Mouse (Mus musculus) MEL (cell line): ENCODE measurements around the gene Olfr273. TPM values are rescaled to one million over a fixed set of nuclear protein-coding genes. Genes with fewer than 3 reads are reported as not detected.

Experiments
- DNase-seq: peaks from one replicate; pipeline ENCODE4 v3.0.0; 2011; ENCODE audit warnings: low read depth, low spot score
- H3K27ac ChIP-seq: 2 replicates; pipeline ENCODE4 v1.5.1; 2012; ENCODE audit warnings: low read depth, mild to moderate bottlenecking, control low read depth, low read length, moderate library complexity; ENCODE audit not compliant: control insufficient read depth
- H3K27me3 ChIP-seq, 2 experiments: fragments of 150-350 bp in 1 of 2; sonication (generic) in 1 of 2; 2 replicates each; pipeline ENCODE4 v1.6.1; 2012; ENCODE audit warnings: low read length in 2 of 2, mild to moderate bottlenecking in 2 of 2, improper control_type of control experiment in 1 of 2, moderate library complexity in 1 of 2; ENCODE audit not compliant: insufficient read depth in 2 of 2, control insufficient read depth in 1 of 2
- H3K36me3 ChIP-seq, 2 experiments: 2 replicates each; pipeline ENCODE4 v1.6.1; 2012 to 2014; ENCODE audit warnings: low read length in 2 of 2, improper control_type of control experiment in 1 of 2, inconsistent platforms in 1 of 2, mild to moderate bottlenecking in 1 of 2; ENCODE audit not compliant: insufficient read depth in 2 of 2, control insufficient read depth in 1 of 2
- H3K4me1 ChIP-seq, 2 experiments: fragments of 150-350 bp in 1 of 2; sonication (generic) in 1 of 2; 2 replicates each; pipeline ENCODE4 v1.6.1; 2012; ENCODE audit warnings: low read length in 2 of 2, improper control_type of control experiment in 1 of 2, mild to moderate bottlenecking in 1 of 2; ENCODE audit not compliant: insufficient read depth in 2 of 2, control insufficient read depth in 1 of 2
- H3K4me3 ChIP-seq, 2 experiments: fragments of 150-350 bp in 1 of 2; sonication (generic) in 1 of 2; 2 replicates each; pipeline ENCODE4 v1.5.1; 2012; ENCODE audit warnings: low read depth in 2 of 2, low read length in 2 of 2, mild to moderate bottlenecking in 2 of 2, moderate library complexity in 2 of 2, control low read depth in 1 of 2, improper control_type of control experiment in 1 of 2; ENCODE audit not compliant: control insufficient read depth in 1 of 2, insufficient read depth in 1 of 2
- H3K79me2 ChIP-seq: 2 replicates; pipeline ENCODE4 v1.6.1; 2012; ENCODE audit warnings: mild to moderate bottlenecking, low read length, moderate library complexity; ENCODE audit not compliant: control insufficient read depth, poor library complexity, insufficient read depth
- H3K9ac ChIP-seq: 2 replicates; pipeline ENCODE4 v1.6.1; 2012; ENCODE audit warnings: low read depth, mild to moderate bottlenecking, control low read depth, low read length, moderate library complexity; ENCODE audit not compliant: control insufficient read depth, poor library complexity, severe bottlenecking
- H3K9me3 ChIP-seq: fragments of 150-350 bp; sonication (generic); replicated peaks from 2 replicates; pipeline ENCODE4 v1.6.1; 2012; ENCODE audit warnings: mild to moderate bottlenecking, low read length, improper control_type of control experiment, moderate library complexity; ENCODE audit not compliant: insufficient read depth
- BHLHE40 ChIP-seq: IDR thresholded peaks from 2 replicates; pipeline ENCODE4 v1.6.1; 2012; ENCODE audit warnings: low read depth, mild to moderate bottlenecking, inconsistent platforms, low read length, improper control_type of control experiment, borderline replicate concordance
- CTCF ChIP-seq, 3 experiments: IDR thresholded peaks in 2 of 3; conservative IDR thresholded peaks in 1 of 3; 2 replicates each; pipeline ENCODE4 v1.5.1; 2011 to 2012; ENCODE audit warnings: low read length in 3 of 3, low read depth in 2 of 3, mild to moderate bottlenecking in 2 of 3, improper control_type of control experiment in 1 of 3, inconsistent platforms in 1 of 3, mixed read lengths in 1 of 3, moderate library complexity in 1 of 3; ENCODE audit not compliant: control insufficient read depth in 1 of 3, insufficient read depth in 1 of 3, poor library complexity in 1 of 3, severe bottlenecking in 1 of 3
- E2F4 ChIP-seq: IDR thresholded peaks from 2 replicates; pipeline ENCODE4 v1.6.1; 2011; ENCODE audit warnings: low read depth, low read length, improper control_type of control experiment, borderline replicate concordance
- GABPA ChIP-seq: IDR thresholded peaks from 2 replicates; pipeline ENCODE4 v1.6.1; 2012; ENCODE audit warnings: low read depth, mild to moderate bottlenecking, inconsistent platforms, low read length, improper control_type of control experiment, moderate library complexity
- GATA1 ChIP-seq: IDR thresholded peaks from 2 replicates; pipeline ENCODE4 v1.6.1; 2011; ENCODE audit warnings: low read depth, low read length, improper control_type of control experiment
- MYB ChIP-seq: IDR thresholded peaks from 2 replicates; pipeline ENCODE4 v1.6.1; 2011; ENCODE audit warnings: mild to moderate bottlenecking, low read depth, low read length, improper control_type of control experiment
- POLR2A ChIP-seq, 2 experiments: IDR thresholded peaks; 2 replicates each; pipeline ENCODE4 v1.6.1; 2011 to 2012; ENCODE audit warnings: low read length in 2 of 2, mild to moderate bottlenecking in 2 of 2, control low read depth in 1 of 2, improper control_type of control experiment in 1 of 2, low read depth in 1 of 2, moderate library complexity in 1 of 2; ENCODE audit not compliant: control insufficient read depth in 1 of 2, insufficient read depth in 1 of 2, poor library complexity in 1 of 2
- POLR2AphosphoS2 ChIP-seq: IDR thresholded peaks from 2 replicates; pipeline ENCODE4 v1.6.1; 2011; ENCODE audit warnings: low read length, improper control_type of control experiment
- POLR2AphosphoS5 ChIP-seq: IDR thresholded peaks from 2 replicates; pipeline ENCODE4 v1.6.1; 2012; ENCODE audit warnings: low read depth, borderline replicate concordance, mild to moderate bottlenecking, inconsistent platforms, low read length, moderate library complexity, mixed read lengths
- RAD21 ChIP-seq: IDR thresholded peaks from 2 replicates; pipeline ENCODE4 v1.6.1; 2011; ENCODE audit warnings: mild to moderate bottlenecking, low read depth, low read length, improper control_type of control experiment
- SMC3 ChIP-seq: IDR thresholded peaks from 2 replicates; pipeline ENCODE4 v1.6.1; 2011; ENCODE audit warnings: low read depth, low read length, improper control_type of control experiment
- TAL1 ChIP-seq: IDR thresholded peaks from 2 replicates; pipeline ENCODE4 v1.6.1; 2012; ENCODE audit warnings: mild to moderate bottlenecking, inconsistent platforms, low read length, moderate library complexity, mixed read lengths
- TBP ChIP-seq: IDR thresholded peaks from 2 replicates; pipeline ENCODE4 v1.8.0; 2011; ENCODE audit warnings: low read depth, low read length, improper control_type of control experiment
- USF2 ChIP-seq, 2 experiments: IDR thresholded peaks; 2 replicates each; pipeline ENCODE4 v1.6.1; 2011 to 2012; ENCODE audit warnings: improper control_type of control experiment in 2 of 2, low read length in 2 of 2, borderline replicate concordance in 1 of 2, inconsistent platforms in 1 of 2, low read depth in 1 of 2, mild to moderate bottlenecking in 1 of 2; ENCODE audit not compliant: insufficient read depth in 1 of 2
- ZC3H11A ChIP-seq: IDR thresholded peaks from 2 replicates; pipeline ENCODE4 v1.6.1; 2012; ENCODE audit warnings: low read depth, mild to moderate bottlenecking, inconsistent platforms, low read length, improper control_type of control experiment
- ZMIZ1 ChIP-seq: IDR thresholded peaks from 2 replicates; pipeline ENCODE4 v1.6.1; 2012; ENCODE audit warnings: low read depth, mild to moderate bottlenecking, inconsistent platforms, low read length, improper control_type of control experiment, moderate library complexity
- ZNF384 ChIP-seq: IDR thresholded peaks from 2 replicates; pipeline ENCODE4 v1.6.1; 2012; ENCODE audit warnings: low read depth, mild to moderate bottlenecking, inconsistent platforms, low read length, improper control_type of control experiment
- polyA plus RNA-seq, 2 experiments: library from polyadenylated mRNA; stranded (reverse) in 1 of 2; unstranded in 1 of 2; fragments of >175 nt in 1 of 2; fragments of >200 nt in 1 of 2; gene quantifications; 2 replicates each; pipeline versions ENCODE4 v1.2.1 to v1.2.4; 2012; ENCODE audit warnings: low replicate concordance in 2 of 2, low read depth in 1 of 2; ENCODE audit not compliant: insufficient read length in 2 of 2, insufficient read depth in 1 of 2, missing spikeins in 1 of 2
- total RNA-seq: library from RNA; depleted of rRNA; stranded (reverse); fragments of 300-350 nt; gene quantifications from 2 replicates; pipeline ENCODE4 v1.2.3, GENCODE M21; 2012; rRNA removed

Olfr273 gene
- total and polyA plus RNA-seq, 3 experiments: not detected

- Histone ChIP-seq H3K36me3 (no peaks in the 10 kb centered on the region), H3K9me3 (no peaks in the 10 kb centered on the region), H3K4me1 (no peaks in the 10 kb centered on the region), H3K9ac (no peak overlapping the region), H3K27me3 (no peaks in the 10 kb centered on the region), H3K27ac (no peak overlapping the region), H3K79me2 (no peaks in the 10 kb centered on the region), H3K4me3 (no peak overlapping the region)
- TF ChIP-seq GATA1 (no peak), POLR2AphosphoS5 (no peak)
- no peak for DNase-seq
Observed at GRCm38 (mm10) chr4:52821375-52821774, 37.7 kb downstream of the Olfr273 start.

- no peaks in the 10 kb centered on the region for H3K36me3 ChIP-seq
- no peak within 1 kb of the TSS for H3K4me3 ChIP-seq
- no peak for TF ChIP-seq GABPA
- no peak for TF ChIP-seq MYB
- no peak for TF ChIP-seq E2F4
- TF ChIP-seq SMC3: no peak
- TF ChIP-seq TAL1: no peak
- no peak for TF ChIP-seq BHLHE40
- H3K4me1 ChIP-seq: no peaks in the 10 kb centered on the region
- H3K9ac ChIP-seq: no peak within 1 kb of the TSS
- no peaks in the 10 kb centered on the region; a peak in 1 of 4 replicates for H3K27me3 ChIP-seq
- no peak within 1 kb of the TSS for H3K27ac ChIP-seq
- no peaks in the 10 kb centered on the region for H3K9me3 ChIP-seq
- no peaks in the 10 kb centered on the region for H3K79me2 ChIP-seq
- DNase-seq: no peak
Observed at GRCm38 (mm10) chr4:52814304-52814703, 44.7 kb downstream of the Olfr273 start, which contains the start of gene Olfr275. Olfr275 (plus strand) TSS chr4:52814604.

GRCm38 (mm10) chr4:52811871-52812270 lies 47.2 kb downstream of the Olfr273 start:
- Histone ChIP-seq H3K79me2 (no peaks in the 10 kb centered on the region), H3K9me3 (no peaks in the 10 kb centered on the region), H3K4me1 (no peaks in the 10 kb centered on the region), H3K36me3 (no peaks in the 10 kb centered on the region), H3K4me3 (no peak overlapping the region), H3K27me3 (no peaks in the 10 kb centered on the region; a peak in 1 of 4 replicates), H3K9ac (no peak overlapping the region), H3K27ac (no peak overlapping the region)
- TF ChIP-seq SMC3 (peak; percentile 44), GATA1 (no peak), USF2 (IDR thresholded peaks at IDR 0.05; ENCODE audit: borderline replicate concordance in 1 of 2, insufficient read depth in 1 of 2, low read depth in 1 of 2, low read length in 2 of 2) (no peak), RAD21 (peak; percentile 67), ZC3H11A (peak; percentile 37; the same call in 1 of the 2 replicates), POLR2AphosphoS2 (no peak), POLR2A (IDR thresholded peaks at IDR 0.05; ENCODE audit: control insufficient read depth in 1 of 2, insufficient read depth in 1 of 2, low read depth in 1 of 2, low read length in 2 of 2, poor library complexity in 1 of 2) (no peak), TBP (no peak), ZNF384 (peak; percentile 98), CTCF (IDR thresholded peaks at IDR 0.05 in 2 of 3, conservative IDR thresholded peaks at IDR 0.05 in 1 of 3; ENCODE audit: control insufficient read depth in 1 of 3, insufficient read depth in 1 of 3, low read depth in 2 of 3, low read length in 3 of 3, poor library complexity in 1 of 3, severe bottlenecking in 1 of 3) (peak in 2 of 3 experiments; percentile 16 to 48; a peak in 3 of 6 replicates), GABPA (no peak), ZMIZ1 (no peak)
- peak; percentile 24 for DNase-seq

Other genes with a start within 250 kb of the Olfr273 start
- not detected in 2 replicates for gene Olfr275, start 44.6 kb downstream of the Olfr273 start, total RNA-seq
- not detected for gene Olfr275, start 44.6 kb downstream of the Olfr273 start, polyA plus RNA-seq
- gene Olfr272, start 59.9 kb upstream of the Olfr273 start, total RNA-seq: not detected in 2 replicates
- not detected for gene Olfr272, start 59.9 kb upstream of the Olfr273 start, polyA plus RNA-seq
- not detected in 2 replicates for gene Olfr270, start 105.3 kb upstream of the Olfr273 start, total RNA-seq
- gene Olfr270, start 105.3 kb upstream of the Olfr273 start, polyA plus RNA-seq: not detected
- gene Nipsnap3a, start 130.0 kb upstream of the Olfr273 start, total RNA-seq: not detected in 2 replicates
- not detected for gene Nipsnap3a, start 130.0 kb upstream of the Olfr273 start, polyA plus RNA-seq
- gene Nipsnap3b, start 152.6 kb upstream of the Olfr273 start, total RNA-seq: 26.9 and 28.0 TPM in 2 replicates
- gene Nipsnap3b, start 152.6 kb upstream of the Olfr273 start, polyA plus RNA-seq: 10 to 100 TPM in 1 of 2 experiments, not detected in 1; 57.1 TPM